Comparison of ENCODE assay signal across 8 mouse cellular contexts in genomic region chr6:66896119-66896920, GRCm38 (mm10). TPM values are rescaled to one million over a fixed set of nuclear protein-coding genes. Genes with fewer than 3 reads are reported as not detected.
DNase-seq lines count a peak whose midpoint lies in the region; ATAC-seq and TF ChIP-seq lines count a peak whose summit lies in the region.

TSS of gene Gng12 (plus strand) at chr6:66896397.

- peak; percentile 91 for ATAC-seq in heart, embryonic 11.5 days (replicated peaks; ENCODE audit: insufficient number of reproducible peaks, low FRiP score, low TSS enrichment)
- peak; percentile 96 for ATAC-seq in kidney, embryonic 16.5 days (ENCODE audit: low FRiP score, low TSS enrichment)
- ATAC-seq in monocyte, adult 5-6 weeks (replicated peaks; ENCODE audit: insufficient number of reproducible peaks, low FRiP score, low TSS enrichment, poor library complexity, severe bottlenecking): peak; percentile 54

- WGBS in heart, embryonic 11.5 days (ENCODE audit: insufficient replicate concordance): under 1% methylated on average over 80 of the region's 98 CpGs
- WGBS in kidney, embryonic 16.5 days: under 1% methylated on average over 71 of the region's 98 CpGs
- WGBS in liver, adult 2 months: under 1% methylated on average over 95 of the region's 98 CpGs

- TF ChIP-seq POLR2A in brain, embryonic 14.5 days (IDR thresholded peaks at IDR 0.05; ENCODE audit: borderline replicate concordance, extremely low read depth, insufficient read depth, insufficient read length, poor library complexity, severe bottlenecking): peak; percentile 40; the same call in 1 of the 2 replicates
- peak; percentile 80; the same call in 1 of the 2 replicates for TF ChIP-seq POLR2A in liver, adult 2 months (IDR thresholded peaks at IDR 0.05; ENCODE audit: extremely low read depth, insufficient read depth, low read length)

- H3K4me2 ChIP-seq in heart, embryonic 11.5 days: peak within 1 kb of the TSS; percentile 88
- H3K4me2 ChIP-seq in kidney, embryonic 16.5 days (replicated peaks; ENCODE audit: low read depth, low read length): peak within 1 kb of the TSS; percentile 75

- H3K27me3 ChIP-seq in erythroblast, embryonic 14.5 days (ENCODE audit: control insufficient read depth): peaks cover 33% of the 10 kb centered on the region
- no peaks in the 10 kb centered on the region for H3K27me3 ChIP-seq in heart, embryonic 11.5 days (ENCODE audit: control insufficient read depth, insufficient read depth, low read length)
- H3K27me3 ChIP-seq in kidney, embryonic 16.5 days (ENCODE audit: insufficient read depth, low read length): no peaks in the 10 kb centered on the region
- no peaks in the 10 kb centered on the region for H3K27me3 ChIP-seq in liver, adult 2 months (ENCODE audit: control insufficient read depth, insufficient read depth, low read length)

- no peaks in the 10 kb centered on the region for H3K9me3 ChIP-seq in erythroblast, embryonic 14.5 days (ENCODE audit: control insufficient read depth, low read length)
- H3K9me3 ChIP-seq in heart, embryonic 11.5 days (replicated peaks; ENCODE audit: control insufficient read depth, low read length): no peaks in the 10 kb centered on the region
- no peaks in the 10 kb centered on the region for H3K9me3 ChIP-seq in kidney, embryonic 16.5 days (ENCODE audit: low read length)

- peak; percentile 75 for DNase-seq in A20 (ENCODE audit: low read depth, low spot score)
- peak; percentile 81 for DNase-seq in brain, embryonic 14.5 days (ENCODE audit: low read depth)
- peak; percentile 58 for DNase-seq in liver, adult 2 months (ENCODE audit: extremely low read depth, low read depth, low spot score)
- peak; percentile 83 to 90 for DNase-seq in spleen, postnatal 4 days (ENCODE audit: low spot score in 2 of 2)

- no peak for TF ChIP-seq CTCF in brain, embryonic 14.5 days (IDR thresholded peaks at IDR 0.05; ENCODE audit: borderline replicate concordance, extremely low read depth, insufficient read depth, insufficient read length)
- no peak for TF ChIP-seq CTCF in liver, adult 2 months (IDR thresholded peaks at IDR 0.05; ENCODE audit: low read depth, low read length)

- peak within 1 kb of the TSS; percentile 64 for H3K27ac ChIP-seq in heart, embryonic 11.5 days (ENCODE audit: low read depth, low read length)
- peak within 1 kb of the TSS; percentile 79 for H3K27ac ChIP-seq in kidney, embryonic 16.5 days (ENCODE audit: low read length)
- H3K27ac ChIP-seq in liver, adult 2 months (replicated peaks; ENCODE audit: insufficient read depth, low read depth, low read length): peak within 1 kb of the TSS; percentile 89

- H3K4me1 ChIP-seq in erythroblast, embryonic 14.5 days (ENCODE audit: control insufficient read depth): peaks cover 17% of the 10 kb centered on the region
- H3K4me1 ChIP-seq in heart, embryonic 11.5 days (ENCODE audit: control insufficient read depth, insufficient read depth, low read length): no peaks in the 10 kb centered on the region
- H3K4me1 ChIP-seq in kidney, embryonic 16.5 days (ENCODE audit: insufficient read depth, low read length): peaks cover 11% of the 10 kb centered on the region
- H3K4me1 ChIP-seq in liver, adult 2 months (ENCODE audit: control insufficient read depth, insufficient read depth, low read length): peaks cover 4% of the 10 kb centered on the region

- peak within 1 kb of the TSS; percentile 91 for H3K9ac ChIP-seq in heart, embryonic 11.5 days (ENCODE audit: low read depth, low read length)
- peak within 1 kb of the TSS; percentile 95 for H3K9ac ChIP-seq in kidney, embryonic 16.5 days (replicated peaks; ENCODE audit: low read length)
- peak within 1 kb of the TSS; percentile 97 for H3K9ac ChIP-seq in liver, adult 2 months (ENCODE audit: low read depth, low read length)

- H3K79me2 ChIP-seq in liver, adult 2 months (ENCODE audit: control insufficient read depth, insufficient read depth, low read length): peaks cover 4% of the 10 kb centered on the region; the same call in 1 of the 2 replicates

- peak within 1 kb of the TSS; percentile 65 for H3K4me3 ChIP-seq in erythroblast, embryonic 14.5 days (replicated peaks)
- H3K4me3 ChIP-seq in heart, embryonic 11.5 days (ENCODE audit: low read depth, low read length): peak within 1 kb of the TSS; percentile 89
- H3K4me3 ChIP-seq in kidney, embryonic 16.5 days (ENCODE audit: low read length): peak within 1 kb of the TSS; percentile 93
- H3K4me3 ChIP-seq in liver, adult 2 months (ENCODE audit: insufficient read depth, low read depth, low read length): peak within 1 kb of the TSS; percentile 75

- H3K36me3 ChIP-seq in erythroblast, embryonic 14.5 days (ENCODE audit: control insufficient read depth): no peaks in the 10 kb centered on the region
- H3K36me3 ChIP-seq in heart, embryonic 11.5 days (ENCODE audit: control insufficient read depth, insufficient read depth, low read length): no peaks in the 10 kb centered on the region
- no peaks in the 10 kb centered on the region for H3K36me3 ChIP-seq in kidney, embryonic 16.5 days (ENCODE audit: insufficient read depth, low read length)
- H3K36me3 ChIP-seq in liver, adult 2 months (ENCODE audit: control insufficient read depth, insufficient read depth, low read length): no peaks in the 10 kb centered on the region

RNA-seq across cellular contexts. Expression of gene Gng12, which starts in this region (rescaled TPM):
- polyA plus RNA-seq in brain, embryonic 14.5 days (2012; rRNA removed): 12.5 and 23.2 TPM in 2 replicates
- 0.04 and 0.36 TPM in 2 replicates for polyA plus RNA-seq in erythroblast, embryonic 14.5 days (2012)
- 64.0 and 72.1 TPM in 2 replicates for polyA plus RNA-seq in heart, embryonic 11.5 days (2014; fragmentation: Nextera tagmentation; extraction: Ambion mirVana)
- polyA plus RNA-seq in kidney, embryonic 16.5 days (2015; fragmentation: Nextera tagmentation; extraction: Ambion mirVana): 111 and 119 TPM in 2 replicates
- total RNA-seq in liver, adult 2 months (2014; rRNA removed): 24.4 and 28.7 TPM in 2 replicates
- 14.1 and 18.7 TPM in 2 replicates for polyA plus RNA-seq in liver, adult 2 months (2012; rRNA removed)
- 10.5 to 20.8 TPM (median 19.7 TPM) in 3 replicates for total RNA-seq in monocyte, adult 5-6 weeks (2017)

Comparison
In these comparisons a context has a peak if more than half of its experiments do, and no peak if none do; other contexts are left out.
1. Peak in every context shown above with its lines: DNase-seq, ATAC-seq, H3K4me3 ChIP-seq and H3K27ac ChIP-seq.